Comparison of ENCODE assay signal across 9 mouse cellular contexts in the genomic region with DNA sequence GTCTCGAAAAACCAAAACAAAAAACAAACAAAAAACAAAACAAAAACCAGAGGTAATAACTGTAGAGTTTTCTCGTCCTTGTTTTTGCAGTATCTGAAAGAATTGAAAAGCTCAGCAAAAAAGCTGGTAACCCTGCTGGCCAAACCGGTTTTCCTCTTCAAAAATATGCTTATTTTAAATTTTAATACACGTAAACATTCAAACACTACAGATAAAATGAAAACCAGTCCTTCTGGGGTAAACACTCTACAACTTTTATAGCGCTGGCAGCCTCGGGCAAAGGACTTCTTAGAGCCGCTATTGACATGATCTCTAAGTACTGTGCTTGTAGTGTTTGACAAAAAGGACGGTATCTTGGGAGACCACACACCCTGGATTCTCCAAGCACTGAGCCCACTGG. TPM values are rescaled to one million over a fixed set of nuclear protein-coding genes. Genes with fewer than 3 reads are reported as not detected.
DNase-seq lines count a peak whose midpoint lies in the region; ATAC-seq and TF ChIP-seq lines count a peak whose summit lies in the region.
"Had no signal": no experiment of that assay in that cellular context is flagged by ENCODE, and none has a peak within 500 bp of the region (broad histone marks: within the 10 kb centered on the region; RNA-seq: fewer than 3 reads in every experiment).

No protein-coding gene starts in this region.

- no peaks in the 10 kb centered on the region for H3K27me3 ChIP-seq in kidney, adult 2 months (replicated peaks; ENCODE audit: control insufficient read depth, insufficient read depth, low read length)
- H3K27me3 ChIP-seq in hindbrain, postnatal 0 days (ENCODE audit: insufficient read depth, low read length) = no peaks in the 10 kb centered on the region
- no peaks in the 10 kb centered on the region for H3K27me3 ChIP-seq in midbrain, embryonic 15.5 days (replicated peaks)
- H3K27me3 ChIP-seq: megakaryocyte, embryonic 14.5 days had no signal

- DNase-seq in kidney, adult 2 months = no peak
- no peak for DNase-seq in kidney, adult 8-10 months
- peak; percentile 3 for DNase-seq in brain, embryonic 14.5 days (ENCODE audit: low read depth)
- DNase-seq in hindbrain, postnatal 0 days (ENCODE audit: low spot score) = no peak
- DNase-seq in right cerebral cortex, postnatal 36 days (ENCODE audit: low spot score in 2 of 2) = no peak
- DNase-seq in left cerebral cortex, postnatal 10 days (ENCODE audit: extremely low spot score in 1 of 2, low spot score in 2 of 2) = no peak

- 0 out of 2 replicates have a peak overlapping the region, but pooled peaks have one; percentile 90 for H3K4me3 ChIP-seq in kidney, adult 2 months (ENCODE audit: insufficient read depth, low read depth, low read length)
- no peak overlapping the region for H3K4me3 ChIP-seq in hindbrain, postnatal 0 days (ENCODE audit: low read length)
- H3K4me3 ChIP-seq in midbrain, embryonic 15.5 days = peak overlapping the region; percentile 56

- no peak for TF ChIP-seq CTCF in kidney, adult 2 months (conservative IDR thresholded peaks at IDR 0.05; ENCODE audit: insufficient read depth, insufficient read length, low read depth, low read length)
- TF ChIP-seq CTCF in brain, embryonic 14.5 days (IDR thresholded peaks at IDR 0.05; ENCODE audit: borderline replicate concordance, extremely low read depth, insufficient read depth, insufficient read length) = no peak
- no peak for TF ChIP-seq CTCF in hindbrain, postnatal 0 days (IDR thresholded peaks at IDR 0.05; ENCODE audit: low read depth)

- H3K9ac ChIP-seq in hindbrain, postnatal 0 days (replicated peaks; ENCODE audit: low read length) = no peak overlapping the region
- no peak overlapping the region for H3K9ac ChIP-seq in midbrain, embryonic 15.5 days

- 63% methylated on average over 8 of the region's 8 CpGs for WGBS in kidney, adult 2 months
- 85% methylated on average over 8 of the region's 8 CpGs for WGBS in hindbrain, postnatal 0 days
- WGBS in midbrain, embryonic 15.5 days = 86% methylated on average over 8 of the region's 8 CpGs

- no peaks in the 10 kb centered on the region for H3K4me1 ChIP-seq in kidney, adult 2 months (ENCODE audit: control insufficient read depth, insufficient read depth, low read length)
- H3K4me1 ChIP-seq in hindbrain, postnatal 0 days (ENCODE audit: insufficient read depth, low read length) = 0 out of 2 replicates have a peak, but pooled peaks cover 4% of the 10 kb centered on the region
- peaks cover 29% of the 10 kb centered on the region for H3K4me1 ChIP-seq in midbrain, embryonic 15.5 days

- ATAC-seq in hindbrain, postnatal 0 days = no peak
- no peak for ATAC-seq in midbrain, embryonic 15.5 days (replicated peaks)
- no peak for ATAC-seq in megakaryocyte-erythroid progenitor cell, adult 5-6 weeks (replicated peaks; ENCODE audit: low FRiP score, low TSS enrichment, poor library complexity, severe bottlenecking)

- no peaks in the 10 kb centered on the region for H3K9me3 ChIP-seq in hindbrain, postnatal 0 days (ENCODE audit: low read length)
- H3K9me3 ChIP-seq in midbrain, embryonic 15.5 days = no peaks in the 10 kb centered on the region
- H3K9me3 ChIP-seq: megakaryocyte, embryonic 14.5 days had no signal

- no peak for TF ChIP-seq POLR2A in kidney, adult 2 months (IDR thresholded peaks at IDR 0.05; ENCODE audit: low read depth, low read length)
- TF ChIP-seq POLR2A in brain, embryonic 14.5 days (IDR thresholded peaks at IDR 0.05; ENCODE audit: borderline replicate concordance, extremely low read depth, insufficient read depth, insufficient read length, poor library complexity, severe bottlenecking) = no peak

- peak overlapping the region; percentile 75 for H3K4me2 ChIP-seq in hindbrain, postnatal 0 days (ENCODE audit: low read depth, low read length)
- H3K4me2 ChIP-seq in midbrain, embryonic 15.5 days = peak overlapping the region; percentile 83

- no peak overlapping the region for H3K27ac ChIP-seq in kidney, adult 2 months (ENCODE audit: insufficient read depth, low read depth, low read length)
- H3K27ac ChIP-seq in hindbrain, postnatal 0 days = peak overlapping the region; percentile 100; the same call in 1 of the 2 replicates
- peak overlapping the region; percentile 98 for H3K27ac ChIP-seq in midbrain, embryonic 15.5 days

- H3K36me3 ChIP-seq in kidney, adult 2 months (ENCODE audit: control insufficient read depth, insufficient read depth, low read length) = no peaks in the 10 kb centered on the region
- peaks cover 2% of the 10 kb centered on the region; the same call in 1 of the 2 replicates for H3K36me3 ChIP-seq in hindbrain, postnatal 0 days (ENCODE audit: insufficient read depth, low read length)
- H3K36me3 ChIP-seq in midbrain, embryonic 15.5 days (replicated peaks) = no peaks in the 10 kb centered on the region

- intact Hi-C loops in left cerebral cortex, postnatal 10 days (cut with DNase I) = loop anchor here (5.0 kb wide), 2 partner anchors 396 to 621 kb away; a partner anchor contains a TSS

RNA-seq across cellular contexts. Expression of a gene that starts 0.6 kb away (rescaled TPM):
- 13.0 and 13.6 TPM in 2 replicates for polyA plus RNA-seq in kidney, adult 2 months (2012; rRNA removed)
- polyA plus RNA-seq in brain, embryonic 14.5 days (2012; rRNA removed) = 17.9 and 20.4 TPM in 2 replicates
- 15.3 and 20.9 TPM in 2 replicates for total RNA-seq in hindbrain, postnatal 0 days (2014; rRNA removed)
- polyA plus RNA-seq in hindbrain, postnatal 0 days (2015; fragmentation: Nextera tagmentation; extraction: Ambion mirVana) = 15.7 and 16.0 TPM in 2 replicates
- 22.8 and 25.5 TPM in 2 replicates for polyA plus RNA-seq in midbrain, embryonic 15.5 days (2015; fragmentation: Nextera tagmentation; extraction: Ambion mirVana)
- 13.2 and 20.7 TPM in 2 replicates for total RNA-seq in megakaryocyte-erythroid progenitor cell, adult 5-6 weeks (2014; fragmentation: Nextera tagmentation)
- total RNA-seq in megakaryocyte-erythroid progenitor cell, adult 5-6 weeks (2017) = 20.0 and 20.4 TPM in 2 replicates
- 10 to 100 TPM; 28.5 to 30.2 TPM for total RNA-seq in left cerebral cortex, postnatal 10 days (2021)

RNA-seq across cellular contexts. Expression of a gene that starts 43.8 kb away (rescaled TPM):
- 0.16 and 0.23 TPM in 2 replicates for polyA plus RNA-seq in kidney, adult 2 months (2012; rRNA removed)
- polyA plus RNA-seq in brain, embryonic 14.5 days (2012; rRNA removed) = 12.1 and 16.5 TPM in 2 replicates
- total RNA-seq in hindbrain, postnatal 0 days (2014; rRNA removed) = 38.2 and 42.0 TPM in 2 replicates
- 15.9 and 16.1 TPM in 2 replicates for polyA plus RNA-seq in hindbrain, postnatal 0 days (2015; fragmentation: Nextera tagmentation; extraction: Ambion mirVana)
- 20.2 and 22.4 TPM in 2 replicates for polyA plus RNA-seq in midbrain, embryonic 15.5 days (2015; fragmentation: Nextera tagmentation; extraction: Ambion mirVana)
- not detected in 2 replicates for total RNA-seq in megakaryocyte-erythroid progenitor cell, adult 5-6 weeks (2014; fragmentation: Nextera tagmentation)
- total RNA-seq in megakaryocyte-erythroid progenitor cell, adult 5-6 weeks (2017) = not detected in 2 replicates
- total RNA-seq in left cerebral cortex, postnatal 10 days (2021) = 1 to 10 TPM; 7.3 to 9.1 TPM

Comparison
In these comparisons a context has a peak if more than half of its experiments do, and no peak if none do; other contexts are left out.
1. RNA of a gene that starts 43.8 kb away (polyA plus RNA-seq): 20.2 to 22.4 TPM in midbrain, embryonic 15.5 days, 12.1 to 16.5 TPM in brain, embryonic 14.5 days and 15.9 to 16.1 TPM in hindbrain, postnatal 0 days; 0.16 to 0.23 TPM in kidney, adult 2 months; every median in the first group is over 10 times any median in the second.